Mouse (Mus musculus) lung, postnatal 0 days (tissue): ENCODE measurements around the gene Ttyh2. TPM values are rescaled to one million over a fixed set of nuclear protein-coding genes. Genes with fewer than 3 reads are reported as not detected.

Experiments
- ATAC-seq: fragments of 200-750 bp; cut with Nextera tagmentation; 2 replicates; pipeline ENCODE4 v1.8.0; 2017; ENCODE audit warnings: moderate library complexity
- DNase-seq: peaks from one replicate; pipeline ENCODE4 v3.0.0-alpha.2; 2016; ENCODE audit warnings: low spot score
- H3K27ac ChIP-seq: fragments of 300-500 bp; sonication (generic); 2 replicates; pipeline ENCODE4 v1.5.1; 2014; ENCODE audit warnings: antibody characterized with exemption, mild to moderate bottlenecking, low read length, mixed read lengths
- H3K27me3 ChIP-seq: fragments of 300-500 bp; sonication (generic); replicated peaks from 2 replicates; pipeline ENCODE4 v1.6.1; 2014; ENCODE audit warnings: low read length, mixed read lengths; ENCODE audit not compliant: insufficient read depth
- H3K36me3 ChIP-seq: fragments of 300-500 bp; sonication (generic); 2 replicates; pipeline ENCODE4 v1.6.1; 2014; ENCODE audit warnings: low read length, mixed read lengths; ENCODE audit not compliant: insufficient read depth
- H3K4me1 ChIP-seq: fragments of 300-500 bp; sonication (generic); 2 replicates; pipeline ENCODE4 v1.6.1; 2014; ENCODE audit warnings: antibody characterized with exemption, low read depth, low read length, mixed read lengths; ENCODE audit not compliant: insufficient read depth
- H3K4me2 ChIP-seq: fragments of 300-500 bp; sonication (generic); replicated peaks from 2 replicates; pipeline ENCODE4 v1.6.1; 2014; ENCODE audit warnings: low read depth, mild to moderate bottlenecking, low read length, moderate library complexity, mixed read lengths
- H3K4me3 ChIP-seq: fragments of 300-500 bp; sonication (generic); 2 replicates; pipeline ENCODE4 v1.5.1; 2014; ENCODE audit warnings: low read depth, low read length
- H3K9ac ChIP-seq: fragments of 300-500 bp; sonication (generic); replicated peaks from 2 replicates; pipeline ENCODE4 v1.6.1; 2014; ENCODE audit warnings: low read depth, mild to moderate bottlenecking
- H3K9me3 ChIP-seq: fragments of 300-500 bp; sonication (generic); 2 replicates; pipeline ENCODE4 v1.6.1; 2016; ENCODE audit warnings: low read length, mixed read lengths
- CTCF ChIP-seq: IDR thresholded peaks from 2 replicates; pipeline ENCODE4 v1.5.1; 2016; ENCODE audit warnings: antibody characterized with exemption, mild to moderate bottlenecking
- EP300 ChIP-seq: IDR thresholded peaks from 2 replicates; pipeline ENCODE4 v1.6.1; 2016; ENCODE audit warnings: antibody characterized with exemption, mild to moderate bottlenecking, control low read depth
- WGBS: fragments of 180-500 bp; shearing (Covaris S2); extraction: QIAGEN DNeasy Blood & Tissue Kit; methylation state at CpG from one replicate; pipeline ENCODE4 v1.1.7; 2014; 5-methylcytosine and 5-hydroxymethylcytosine counted together
- polyA plus RNA-seq: library from polyadenylated mRNA; unstranded; fragments of >200 nt; fragmentation: Nextera tagmentation; extraction: Ambion mirVana; gene quantifications from 2 replicates; pipeline ENCODE4 v1.2.1, GENCODE M21; 2015

Gene Ttyh2
- polyA plus RNA-seq, 1 experiment from 2014 or later: 22.3 TPM

- Histone ChIP-seq H3K27ac (no peak overlapping the region), H3K36me3 (no peaks in the 10 kb centered on the region), H3K4me1 (no peaks in the 10 kb centered on the region), H3K4me3 (no peak overlapping the region), H3K9ac (no peak overlapping the region), H3K9me3 (no peaks in the 10 kb centered on the region), H3K4me2 (no peak overlapping the region), H3K27me3 (no peaks in the 10 kb centered on the region)
- TF ChIP-seq CTCF (no peak), EP300 (no peak)
- no peak for DNase-seq
- no peak for ATAC-seq
- 54% methylated on average over 22 of the region's 22 CpGs for WGBS
These were observed 29.1 kb downstream of the Ttyh2 start for GRCm38 (mm10) chr11:114704071-114704913.

GRCm38 (mm10) chr11:114706358-114706757 lies 31.1 kb downstream of the Ttyh2 start:
- Histone ChIP-seq H3K9me3 (no peaks in the 10 kb centered on the region), H3K4me1 (no peaks in the 10 kb centered on the region), H3K27ac (no peak overlapping the region), H3K4me2 (no peak overlapping the region), H3K36me3 (no peaks in the 10 kb centered on the region), H3K4me3 (no peak overlapping the region), H3K9ac (no peak overlapping the region), H3K27me3 (no peaks in the 10 kb centered on the region)
- ATAC-seq (no peak), DNase-seq (no peak)
- no peak for TF ChIP-seq EP300
- TF ChIP-seq CTCF: no peak
- WGBS: 73% methylated on average over 5 of the region's 5 CpGs

GRCm38 (mm10) chr11:114711393-114711792 lies 36.2 kb downstream of the Ttyh2 start:
- WGBS: 76% methylated on average over 3 of the region's 3 CpGs
- no peak for DNase-seq

GRCm38 (mm10) chr11:114711861-114712260 lies 36.6 kb downstream of the Ttyh2 start:
- H3K27me3 ChIP-seq: no peaks in the 10 kb centered on the region
- H3K9ac ChIP-seq: no peak overlapping the region
- TF ChIP-seq CTCF: no peak
- no peak for TF ChIP-seq EP300
- H3K27ac ChIP-seq: no peak overlapping the region
- ATAC-seq (no peak), DNase-seq (no peak)
- no peaks in the 10 kb centered on the region for H3K9me3 ChIP-seq
- no peaks in the 10 kb centered on the region for H3K4me1 ChIP-seq
- WGBS: 64% methylated on average over 12 of the region's 12 CpGs
- H3K4me2 ChIP-seq: no peak overlapping the region
- H3K36me3 ChIP-seq: no peaks in the 10 kb centered on the region
- H3K4me3 ChIP-seq: no peak overlapping the region

More at GRCm38 (mm10) chr11:114711393-114711792, 36.2 kb downstream of the Ttyh2 start:
- no peak for ATAC-seq
- H3K4me1 ChIP-seq: no peaks in the 10 kb centered on the region
- H3K9ac ChIP-seq: no peak overlapping the region
- H3K4me3 ChIP-seq: no peak overlapping the region
- H3K27ac ChIP-seq: no peak overlapping the region
- H3K36me3 ChIP-seq: no peaks in the 10 kb centered on the region
- no peak overlapping the region for H3K4me2 ChIP-seq
- no peak for TF ChIP-seq CTCF
- H3K27me3 ChIP-seq: no peaks in the 10 kb centered on the region
- H3K9me3 ChIP-seq: no peaks in the 10 kb centered on the region

GRCm38 (mm10) chr11:114714526-114714925 lies 39.3 kb downstream of the Ttyh2 start:
- Histone ChIP-seq H3K27me3 (no peaks in the 10 kb centered on the region), H3K36me3 (no peaks in the 10 kb centered on the region), H3K4me3 (no peak overlapping the region), H3K4me2 (no peak overlapping the region), H3K27ac (no peak overlapping the region), H3K9me3 (no peaks in the 10 kb centered on the region), H3K9ac (no peak overlapping the region), H3K4me1 (no peaks in the 10 kb centered on the region)
- TF ChIP-seq EP300: no peak
- TF ChIP-seq CTCF: no peak
- ATAC-seq (no peak), DNase-seq (no peak)
- 89% methylated on average over 6 of the region's 6 CpGs for WGBS

GRCm38 (mm10) chr11:114715531-114715930 lies 40.3 kb downstream of the Ttyh2 start:
- H3K27ac ChIP-seq: no peak overlapping the region
- no peak for TF ChIP-seq CTCF
- no peak for TF ChIP-seq EP300
- H3K9me3 ChIP-seq: no peaks in the 10 kb centered on the region
- H3K36me3 ChIP-seq: no peaks in the 10 kb centered on the region
- no peak for ATAC-seq
- H3K4me1 ChIP-seq: no peaks in the 10 kb centered on the region
- H3K27me3 ChIP-seq: no peaks in the 10 kb centered on the region
- H3K9ac ChIP-seq: no peak overlapping the region
- no peak overlapping the region for H3K4me3 ChIP-seq
- WGBS: 59% methylated on average over 7 of the region's 7 CpGs
- no peak overlapping the region for H3K4me2 ChIP-seq
- DNase-seq: no peak
